Mouse (Mus musculus) stomach, postnatal 0 days (tissue): ENCODE data around the gene Dvl1.

Source experiments
- CTCF ChIP-seq: IDR thresholded peaks from 2 replicates; pipeline ENCODE4 v1.5.1; 2016; ENCODE audit warnings: antibody characterized with exemption, low read depth, mild to moderate bottlenecking, moderate library complexity
- EP300 ChIP-seq: optimal IDR thresholded peaks from 2 replicates; pipeline ENCODE3; 2016; ENCODE audit warnings: antibody characterized with exemption

DNA sequence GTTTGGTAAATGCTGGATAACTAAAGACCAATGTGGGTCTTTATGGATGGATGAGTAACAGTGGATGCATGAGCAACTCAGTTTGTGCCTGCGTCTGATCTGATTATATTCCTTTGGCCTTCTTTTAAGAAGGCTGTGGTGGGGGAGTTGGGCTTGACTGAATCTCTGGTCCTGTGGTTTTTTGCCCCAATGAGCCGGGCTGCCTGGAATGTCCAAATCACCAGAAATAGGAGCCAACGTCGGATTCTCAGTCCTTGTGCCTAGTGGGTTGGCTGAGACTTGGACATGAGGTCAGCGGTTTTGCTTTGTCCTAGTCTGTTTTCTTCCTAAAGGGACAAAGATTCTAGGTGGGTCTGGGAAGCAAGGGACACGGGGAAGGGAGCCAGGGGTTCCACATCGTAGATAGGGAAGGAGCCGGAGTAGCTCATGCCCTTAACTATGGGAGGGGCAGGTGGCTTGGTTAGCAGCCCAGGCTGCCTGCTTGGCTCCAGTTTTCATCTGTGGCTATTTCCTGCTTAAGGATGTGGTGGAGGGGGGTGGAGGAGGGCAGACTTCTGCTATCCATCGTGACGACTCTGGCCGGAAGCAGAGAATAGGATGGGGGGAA is 9.7 kb upstream of the Dvl1 start:
- no peak for TF ChIP-seq CTCF
- TF ChIP-seq EP300: no peak
